Mouse (Mus musculus): ENCODE measurements around the gene Ube2e2. TPM values are rescaled to one million over a fixed set of nuclear protein-coding genes. Genes with fewer than 3 reads are reported as not detected.
A peak's percentile ranks its signal among the peaks of the same experiment; 100 is the strongest.

Ube2e2 gene
- total RNA-seq (2021): 10 to 100 TPM; 69.0 to 77.5 TPM
- long read RNA-seq, experiment 1, partial matches to known transcripts: 2 of 6 reads
- long read RNA-seq, experiment 1, other reads (novel, unspliced or antisense): 4 of 6 reads
- long read RNA-seq, experiment 2, partial matches to known transcripts: 4 of 10 reads
- long read RNA-seq, experiment 2, other reads (novel, unspliced or antisense): 6 of 10 reads

- no peak for DNase-seq (ENCODE audit: low spot score in 2 of 2)
These were observed at the start of gene Ube2e2 for GRCm38 (mm10) chr14:18893947-18894445. Ube2e2 (minus strand) TSS chr14:18894267.

- DNase-seq (ENCODE audit: low spot score in 2 of 2): no peak
These were observed 46.0 kb upstream of the Ube2e2 start for GRCm38 (mm10) chr14:18940068-18940467.

- DNase-seq (ENCODE audit: low spot score in 2 of 2): no peak
These were observed 9.5 kb upstream of the Ube2e2 start for GRCm38 (mm10) chr14:18903553-18903952.

GRCm38 (mm10) chr14:18893121-18893946 lies 733 bp downstream of the Ube2e2 start:
- peak; percentile 82 to 87 for DNase-seq (ENCODE audit: low spot score in 2 of 2)

GRCm38 (mm10) chr14:18889571-18889970 lies 4.5 kb downstream of the Ube2e2 start:
- no peak for DNase-seq (ENCODE audit: low spot score in 2 of 2)

- no peak for DNase-seq (ENCODE audit: low spot score in 2 of 2)
These were observed 11.6 kb downstream of the Ube2e2 start for GRCm38 (mm10) chr14:18882493-18882892.

GRCm38 (mm10) chr14:18870716-18871115 lies 23.4 kb downstream of the Ube2e2 start:
- DNase-seq (ENCODE audit: low spot score in 2 of 2): no peak

GRCm38 (mm10) chr14:18828661-18829060 lies 65.4 kb downstream of the Ube2e2 start:
- DNase-seq (ENCODE audit: low spot score in 2 of 2): no peak

- no peak for DNase-seq (ENCODE audit: low spot score in 2 of 2)
These were observed 67.3 kb downstream of the Ube2e2 start for GRCm38 (mm10) chr14:18826753-18827152.

GRCm38 (mm10) chr14:18820713-18821112 lies 73.4 kb downstream of the Ube2e2 start:
- DNase-seq (ENCODE audit: low spot score in 2 of 2): no peak

GRCm38 (mm10) chr14:18796857-18797256 lies 97.2 kb downstream of the Ube2e2 start:
- no peak for DNase-seq (ENCODE audit: low spot score in 2 of 2)

- no peak for DNase-seq (ENCODE audit: low spot score in 2 of 2)
These were observed 98.3 kb downstream of the Ube2e2 start for GRCm38 (mm10) chr14:18795787-18796186.

- no peak for DNase-seq (ENCODE audit: low spot score in 2 of 2)
These were observed 114.9 kb downstream of the Ube2e2 start for GRCm38 (mm10) chr14:18778993-18779675.

GRCm38 (mm10) chr14:18778241-18778640 lies 115.8 kb downstream of the Ube2e2 start:
- DNase-seq (ENCODE audit: low spot score in 2 of 2): no peak

- DNase-seq (ENCODE audit: low spot score in 2 of 2): no peak
These were observed 117.9 kb downstream of the Ube2e2 start for GRCm38 (mm10) chr14:18776132-18776531.

GRCm38 (mm10) chr14:18773724-18774123 lies 120.3 kb downstream of the Ube2e2 start:
- DNase-seq (ENCODE audit: low spot score in 2 of 2): no peak

GRCm38 (mm10) chr14:18759601-18760356 lies 134.3 kb downstream of the Ube2e2 start:
- DNase-seq (ENCODE audit: low spot score in 2 of 2): no peak

GRCm38 (mm10) chr14:18758595-18759532 lies 135.2 kb downstream of the Ube2e2 start:
- no peak for DNase-seq (ENCODE audit: low spot score in 2 of 2)

GRCm38 (mm10) chr14:18758003-18758402 lies 136.1 kb downstream of the Ube2e2 start:
- DNase-seq (ENCODE audit: low spot score in 2 of 2): no peak

GRCm38 (mm10) chr14:18755410-18755809 lies 138.7 kb downstream of the Ube2e2 start:
- no peak for DNase-seq (ENCODE audit: low spot score in 2 of 2)
